20 mouse cellular contexts compared by ENCODE assay signal in the genomic region with DNA sequence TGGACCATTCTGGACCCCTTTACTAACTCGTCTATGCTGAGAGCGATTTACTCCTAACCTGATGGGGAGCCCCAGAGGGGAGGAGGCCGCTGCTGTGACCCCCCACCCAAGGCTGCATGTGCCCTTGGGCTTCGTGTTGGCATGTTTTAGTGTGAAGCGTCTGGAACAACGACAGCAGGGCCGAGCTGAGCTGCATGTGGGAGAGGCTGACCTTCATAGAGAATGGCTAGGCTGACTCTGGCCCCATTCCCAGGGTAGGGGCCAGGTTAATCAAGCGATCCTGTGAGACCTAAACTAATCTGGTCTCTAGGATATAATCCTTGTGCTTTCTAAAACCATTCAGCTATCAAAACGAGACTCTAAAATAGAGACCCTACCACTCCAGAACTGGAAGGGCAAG. TPM values are rescaled to one million over a fixed set of nuclear protein-coding genes. Genes with fewer than 3 reads are reported as not detected.
A peak's percentile ranks its signal among the peaks of the same experiment; 100 is the strongest.
DNase-seq lines count a peak whose midpoint lies in the region; ATAC-seq and TF ChIP-seq lines count a peak whose summit lies in the region.
"Had no signal": no experiment of that assay in that cellular context is flagged by ENCODE, and none has a peak within 500 bp of the region (broad histone marks: within the 10 kb centered on the region; RNA-seq: fewer than 3 reads in every experiment).

No protein-coding gene starts in this region.

- no peak for TF ChIP-seq EP300 in lung, postnatal 0 days (IDR thresholded peaks at IDR 0.05)
- no peak for TF ChIP-seq EP300 in stomach, postnatal 0 days (optimal IDR thresholded peaks at IDR 0.05)

- 71% methylated on average over 9 of the region's 9 CpGs for WGBS in kidney, embryonic 14.5 days
- WGBS in lung, embryonic 15.5 days = 68% methylated on average over 9 of the region's 9 CpGs
- 62% methylated on average over 9 of the region's 9 CpGs for WGBS in lung, postnatal 0 days
- WGBS in stomach, postnatal 0 days = 47% methylated on average over 9 of the region's 9 CpGs

- peaks cover 58% of the 10 kb centered on the region for H3K36me3 ChIP-seq in kidney, embryonic 14.5 days (ENCODE audit: control insufficient read depth, insufficient read depth, low read length)
- H3K36me3 ChIP-seq in lung, embryonic 15.5 days = peaks cover 50% of the 10 kb centered on the region
- H3K36me3 ChIP-seq in lung, postnatal 0 days (ENCODE audit: insufficient read depth, low read length) = peaks cover 19% of the 10 kb centered on the region; the same call in 1 of the 2 replicates
- H3K36me3 ChIP-seq in stomach, postnatal 0 days (ENCODE audit: control insufficient read depth, insufficient read depth, low read length) = peaks cover 18% of the 10 kb centered on the region

- no peak overlapping the region for H3K4me3 ChIP-seq in kidney, embryonic 14.5 days (ENCODE audit: low read length)
- H3K4me3 ChIP-seq in lung, embryonic 15.5 days = no peak overlapping the region
- H3K4me3 ChIP-seq in lung, postnatal 0 days (ENCODE audit: low read depth, low read length) = no peak overlapping the region
- no peak overlapping the region for H3K4me3 ChIP-seq in stomach, postnatal 0 days (ENCODE audit: low read depth, low read length)
- H3K4me3 ChIP-seq: erythroblast, embryonic 14.5 days; forebrain, embryonic 15.5 days; gastrocnemius, adult 2 months; hindbrain, embryonic 10.5 days; left cerebral cortex, adult 2 months; limb, embryonic 12.5 days had no signal

- no peaks in the 10 kb centered on the region for H3K9me3 ChIP-seq in kidney, embryonic 14.5 days (ENCODE audit: control insufficient read depth, low read length)
- H3K9me3 ChIP-seq in lung, embryonic 15.5 days = no peaks in the 10 kb centered on the region
- no peaks in the 10 kb centered on the region for H3K9me3 ChIP-seq in lung, postnatal 0 days (ENCODE audit: low read length)
- no peaks in the 10 kb centered on the region for H3K9me3 ChIP-seq in stomach, postnatal 0 days (ENCODE audit: control insufficient read depth, low read length)
- H3K9me3 ChIP-seq: forebrain, embryonic 15.5 days; hindbrain, embryonic 10.5 days; limb, embryonic 12.5 days had no signal

- H3K4me2 ChIP-seq in kidney, embryonic 14.5 days (replicated peaks; ENCODE audit: low read depth, low read length) = no peak overlapping the region
- H3K4me2 ChIP-seq in lung, embryonic 15.5 days = no peak overlapping the region
- H3K4me2 ChIP-seq in lung, postnatal 0 days (replicated peaks; ENCODE audit: low read depth, low read length) = no peak overlapping the region
- no peak overlapping the region for H3K4me2 ChIP-seq in stomach, postnatal 0 days (replicated peaks; ENCODE audit: low read depth)
- H3K4me2 ChIP-seq: forebrain, embryonic 15.5 days; limb, embryonic 12.5 days; midbrain, embryonic 11.5 days had no signal

- DNase-seq in cerebellum, postnatal 10 days = peak; percentile 50 to 60
- no peak for DNase-seq in cerebellum, adult 11-12 months
- DNase-seq in kidney, adult 18-20 months = no peak
- no peak for DNase-seq in lung, postnatal 0 days (ENCODE audit: low spot score)
- DNase-seq in stomach, postnatal 0 days (ENCODE audit: low spot score) = no peak
- DNase-seq: cerebellum, adult 9-10 months; embryo, embryonic 11 days; gastrocnemius, adult 2 months; heart, adult 18-20 months; lung, postnatal 4 days; retina, postnatal 1 day; thymus, postnatal 25 days had no signal

- no peak for ATAC-seq in kidney, embryonic 14.5 days (ENCODE audit: low FRiP score, low TSS enrichment)
- ATAC-seq in lung, embryonic 15.5 days (ENCODE audit: borderline replicate concordance, extremely low read depth, low FRiP score, low TSS enrichment) = no peak
- no peak for ATAC-seq in lung, postnatal 0 days
- ATAC-seq in stomach, postnatal 0 days (ENCODE audit: low FRiP score, low TSS enrichment) = no peak
- ATAC-seq: forebrain, embryonic 15.5 days had no signal

- H3K9ac ChIP-seq in kidney, embryonic 14.5 days (ENCODE audit: low read depth, low read length) = no peak overlapping the region
- no peak overlapping the region for H3K9ac ChIP-seq in lung, embryonic 15.5 days
- no peak overlapping the region for H3K9ac ChIP-seq in lung, postnatal 0 days (replicated peaks; ENCODE audit: low read depth)
- no peak overlapping the region for H3K9ac ChIP-seq in stomach, postnatal 0 days (ENCODE audit: low read length)
- H3K9ac ChIP-seq: forebrain, embryonic 15.5 days; limb, embryonic 12.5 days had no signal

- H3K27me3 ChIP-seq in kidney, embryonic 14.5 days (ENCODE audit: control insufficient read depth, insufficient read depth, low read length) = no peaks in the 10 kb centered on the region
- H3K27me3 ChIP-seq in lung, embryonic 15.5 days = no peaks in the 10 kb centered on the region
- H3K27me3 ChIP-seq in lung, postnatal 0 days (replicated peaks; ENCODE audit: insufficient read depth, low read length) = no peaks in the 10 kb centered on the region
- H3K27me3 ChIP-seq in stomach, postnatal 0 days (ENCODE audit: control insufficient read depth, insufficient read depth, low read length) = no peaks in the 10 kb centered on the region
- H3K27me3 ChIP-seq: forebrain, embryonic 15.5 days; limb, embryonic 12.5 days had no signal

- peaks cover 3% of the 10 kb centered on the region; the same call in 1 of the 2 replicates for H3K4me1 ChIP-seq in kidney, embryonic 14.5 days (ENCODE audit: control insufficient read depth, insufficient read depth, low read length)
- peaks cover 15% of the 10 kb centered on the region for H3K4me1 ChIP-seq in lung, embryonic 15.5 days
- no peaks in the 10 kb centered on the region for H3K4me1 ChIP-seq in lung, postnatal 0 days (ENCODE audit: insufficient read depth, low read depth, low read length)
- H3K4me1 ChIP-seq in stomach, postnatal 0 days (replicated peaks; ENCODE audit: control insufficient read depth, insufficient read depth) = 0 out of 2 replicates have a peak, but pooled peaks cover 2% of the 10 kb centered on the region
- H3K4me1 ChIP-seq: limb, embryonic 12.5 days had no signal

- TF ChIP-seq CTCF in lung, postnatal 0 days (IDR thresholded peaks at IDR 0.05) = no peak
- no peak for TF ChIP-seq CTCF in stomach, postnatal 0 days (IDR thresholded peaks at IDR 0.05; ENCODE audit: low read depth)

- H3K27ac ChIP-seq in kidney, embryonic 14.5 days (ENCODE audit: low read depth, low read length) = peak overlapping the region; percentile 30; the same call in 1 of the 2 replicates
- peak overlapping the region; percentile 60 for H3K27ac ChIP-seq in lung, embryonic 15.5 days
- no peak overlapping the region for H3K27ac ChIP-seq in lung, postnatal 0 days (ENCODE audit: low read length)
- 0 out of 2 replicates have a peak overlapping the region, but pooled peaks have one; percentile 63 for H3K27ac ChIP-seq in stomach, postnatal 0 days (replicated peaks)
- H3K27ac ChIP-seq: forebrain, embryonic 15.5 days; gastrocnemius, adult 2 months; hindbrain, embryonic 10.5 days; left cerebral cortex, adult 2 months; limb, embryonic 12.5 days had no signal

RNA-seq across cellular contexts. Expression of a gene that starts 9.6 kb away (rescaled TPM):
- 94.0 and 174 TPM in 2 replicates for polyA plus RNA-seq in kidney, embryonic 14.5 days (2014; fragmentation: Nextera tagmentation; extraction: Ambion mirVana)
- 281 and 289 TPM in 2 replicates for polyA plus RNA-seq in lung, embryonic 15.5 days (2015; fragmentation: Nextera tagmentation; extraction: Ambion mirVana)
- polyA plus RNA-seq in lung, postnatal 0 days (2015; fragmentation: Nextera tagmentation; extraction: Ambion mirVana) = 121 and 132 TPM in 2 replicates
- 200 and 202 TPM in 2 replicates for polyA plus RNA-seq in stomach, postnatal 0 days (2015; fragmentation: Nextera tagmentation; extraction: Ambion mirVana)

Comparison
In these comparisons a context has a peak if more than half of its experiments do, and no peak if none do; other contexts are left out.
1. DNase-seq: peak in cerebellum, postnatal 10 days (2 of 2); none in cerebellum, adult 11-12 months (single experiment), kidney, adult 18-20 months (single experiment), lung, postnatal 0 days (single experiment) and stomach, postnatal 0 days (single experiment).